Mouse (Mus musculus) heart, postnatal 0 days (tissue): ENCODE measurements around the gene Mcmbp.

Experiments used
- CTCF ChIP-seq: IDR thresholded peaks from 2 replicates; pipeline ENCODE4 v1.5.1; 2016; ENCODE audit warnings: antibody characterized with exemption, control low read depth, low read depth
- EP300 ChIP-seq: IDR thresholded peaks from 2 replicates; pipeline ENCODE4 v1.6.1; 2016; ENCODE audit warnings: antibody characterized with exemption, low read depth

DNA sequence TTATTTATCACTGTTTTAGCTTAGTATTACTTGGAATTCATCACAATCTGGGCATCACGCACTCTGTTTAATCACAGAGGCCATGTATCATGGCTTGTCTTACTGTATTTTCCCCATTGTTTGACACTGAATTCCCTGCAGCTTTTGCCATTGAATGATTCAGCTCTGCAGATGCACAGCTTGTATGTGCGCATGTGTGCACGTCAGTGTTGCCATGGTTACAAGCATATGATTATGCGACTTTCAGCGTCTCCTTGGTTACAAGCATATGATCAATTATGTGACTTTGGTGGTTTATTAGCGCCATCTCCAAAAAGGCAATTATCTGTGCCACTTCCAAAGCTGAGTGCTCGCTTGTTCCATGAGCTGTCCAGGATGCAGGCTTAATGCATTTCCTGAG lies 49.5 kb downstream of the Mcmbp start:
- no peak for TF ChIP-seq CTCF
- TF ChIP-seq EP300, result no peak
